Mouse (Mus musculus) lung, postnatal 0 days (tissue): ENCODE results near the gene Nup98. TPM values are rescaled to one million over a fixed set of nuclear protein-coding genes. Genes with fewer than 3 reads are reported as not detected.

Experiments used
- ATAC-seq: fragments of 200-750 bp; cut with Nextera tagmentation; 2 replicates; pipeline ENCODE4 v1.8.0; 2017; ENCODE audit warnings: moderate library complexity
- DNase-seq: peaks from one replicate; pipeline ENCODE4 v3.0.0-alpha.2; 2016; ENCODE audit warnings: low spot score
- H3K27ac ChIP-seq: fragments of 300-500 bp; sonication (generic); 2 replicates; pipeline ENCODE4 v1.5.1; 2014; ENCODE audit warnings: antibody characterized with exemption, mild to moderate bottlenecking, low read length, mixed read lengths
- H3K27me3 ChIP-seq: fragments of 300-500 bp; sonication (generic); replicated peaks from 2 replicates; pipeline ENCODE4 v1.6.1; 2014; ENCODE audit warnings: low read length, mixed read lengths; ENCODE audit not compliant: insufficient read depth
- H3K36me3 ChIP-seq: fragments of 300-500 bp; sonication (generic); 2 replicates; pipeline ENCODE4 v1.6.1; 2014; ENCODE audit warnings: low read length, mixed read lengths; ENCODE audit not compliant: insufficient read depth
- H3K4me1 ChIP-seq: fragments of 300-500 bp; sonication (generic); 2 replicates; pipeline ENCODE4 v1.6.1; 2014; ENCODE audit warnings: antibody characterized with exemption, low read depth, low read length, mixed read lengths; ENCODE audit not compliant: insufficient read depth
- H3K4me2 ChIP-seq: fragments of 300-500 bp; sonication (generic); replicated peaks from 2 replicates; pipeline ENCODE4 v1.6.1; 2014; ENCODE audit warnings: low read depth, mild to moderate bottlenecking, low read length, moderate library complexity, mixed read lengths
- H3K4me3 ChIP-seq: fragments of 300-500 bp; sonication (generic); 2 replicates; pipeline ENCODE4 v1.5.1; 2014; ENCODE audit warnings: low read depth, low read length
- H3K9ac ChIP-seq: fragments of 300-500 bp; sonication (generic); replicated peaks from 2 replicates; pipeline ENCODE4 v1.6.1; 2014; ENCODE audit warnings: low read depth, mild to moderate bottlenecking
- H3K9me3 ChIP-seq: fragments of 300-500 bp; sonication (generic); 2 replicates; pipeline ENCODE4 v1.6.1; 2016; ENCODE audit warnings: low read length, mixed read lengths
- CTCF ChIP-seq: IDR thresholded peaks from 2 replicates; pipeline ENCODE4 v1.5.1; 2016; ENCODE audit warnings: antibody characterized with exemption, mild to moderate bottlenecking
- EP300 ChIP-seq: IDR thresholded peaks from 2 replicates; pipeline ENCODE4 v1.6.1; 2016; ENCODE audit warnings: antibody characterized with exemption, mild to moderate bottlenecking, control low read depth
- WGBS: fragments of 180-500 bp; shearing (Covaris S2); extraction: QIAGEN DNeasy Blood & Tissue Kit; methylation state at CpG from one replicate; pipeline ENCODE4 v1.1.7; 2014; 5-methylcytosine and 5-hydroxymethylcytosine counted together
- polyA plus RNA-seq: library from polyadenylated mRNA; unstranded; fragments of >200 nt; fragmentation: Nextera tagmentation; extraction: Ambion mirVana; gene quantifications from 2 replicates; pipeline ENCODE4 v1.2.1, GENCODE M21; 2015

The Nup98 gene
- polyA plus RNA-seq, 1 experiment from 2014 or later = 15.5 TPM

- Histone ChIP-seq H3K36me3 (no peaks in the 10 kb centered on the region), H3K4me3 (peak overlapping the region; percentile 93), H3K9me3 (no peaks in the 10 kb centered on the region), H3K4me2 (peak overlapping the region; percentile 81), H3K4me1 (peaks cover 30% of the 10 kb centered on the region), H3K27ac (peak overlapping the region; percentile 99), H3K27me3 (no peaks in the 10 kb centered on the region), H3K9ac (peak overlapping the region; percentile 95)
- TF ChIP-seq CTCF (peak; percentile 87), EP300 (no peak; the same call in 1 of the 2 replicates)
- ATAC-seq = peak; percentile 89
- DNase-seq = peak; percentile 96
- WGBS = under 1% methylated on average over 31 of the region's 33 CpGs
Observed at GRCm38 (mm10) chr7:102250631-102251214, 40.7 kb upstream of the Nup98 start.

- H3K36me3 ChIP-seq = no peaks in the 10 kb centered on the region
- peak overlapping the region; percentile 95 for H3K9ac ChIP-seq
- WGBS = 1% methylated on average over 31 of the region's 49 CpGs
- H3K4me1 ChIP-seq = peaks cover 36% of the 10 kb centered on the region
- peak overlapping the region; percentile 99 for H3K27ac ChIP-seq
- TF ChIP-seq CTCF = no peak; the same call in 1 of the 2 replicates
- TF ChIP-seq EP300 = no peak
- H3K27me3 ChIP-seq = no peaks in the 10 kb centered on the region
- peak; percentile 92 for DNase-seq
- ATAC-seq = peak; percentile 81
- peak overlapping the region; percentile 93 for H3K4me3 ChIP-seq
- H3K4me2 ChIP-seq = peak overlapping the region; percentile 81
- no peaks in the 10 kb centered on the region for H3K9me3 ChIP-seq
Observed at GRCm38 (mm10) chr7:102249896-102250630, 40.1 kb upstream of the Nup98 start.

DNA sequence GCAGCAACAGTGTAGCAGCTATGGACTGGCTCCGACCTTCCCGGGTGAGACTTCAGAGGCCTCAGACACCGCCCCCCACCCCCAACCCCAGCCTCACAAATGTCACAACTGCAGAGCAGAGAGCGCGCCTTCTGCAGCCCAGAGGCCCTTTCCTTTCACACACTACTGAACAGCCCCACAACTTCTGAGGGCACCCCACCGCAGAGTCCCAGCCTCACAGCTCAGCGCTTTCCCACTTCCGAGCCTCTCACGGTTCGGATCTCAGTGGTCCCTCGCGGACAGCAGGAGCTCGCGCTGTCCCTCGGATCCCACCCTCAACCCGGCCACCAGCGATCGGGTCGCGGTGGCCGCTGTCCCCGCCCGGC lies 39.5 kb upstream of the Nup98 start:
- DNase-seq = peak; percentile 64
- ATAC-seq = peak; percentile 5
- H3K27me3 ChIP-seq = no peaks in the 10 kb centered on the region
- H3K4me2 ChIP-seq = peak overlapping the region; percentile 81
- H3K9me3 ChIP-seq = no peaks in the 10 kb centered on the region
- no peaks in the 10 kb centered on the region for H3K36me3 ChIP-seq
- peak overlapping the region; percentile 99 for H3K27ac ChIP-seq
- H3K9ac ChIP-seq = peak overlapping the region; percentile 95
- peak overlapping the region; percentile 93 for H3K4me3 ChIP-seq
- TF ChIP-seq CTCF (no peak), EP300 (no peak)
- under 1% methylated on average over 23 of the region's 23 CpGs for WGBS
- peaks cover 42% of the 10 kb centered on the region for H3K4me1 ChIP-seq

- Histone ChIP-seq H3K9ac (peak overlapping the region; percentile 95), H3K27me3 (no peaks in the 10 kb centered on the region), H3K4me3 (peak overlapping the region; percentile 93), H3K4me1 (peaks cover 49% of the 10 kb centered on the region), H3K9me3 (no peaks in the 10 kb centered on the region), H3K4me2 (peak overlapping the region; percentile 81), H3K27ac (peak overlapping the region; percentile 99), H3K36me3 (no peaks in the 10 kb centered on the region)
- WGBS = 7% methylated on average over 16 of the region's 16 CpGs
- TF ChIP-seq CTCF (no peak), EP300 (no peak)
- no peak for ATAC-seq
- DNase-seq = peak; percentile 35
Observed at GRCm38 (mm10) chr7:102248691-102249404, 38.9 kb upstream of the Nup98 start.

DNA sequence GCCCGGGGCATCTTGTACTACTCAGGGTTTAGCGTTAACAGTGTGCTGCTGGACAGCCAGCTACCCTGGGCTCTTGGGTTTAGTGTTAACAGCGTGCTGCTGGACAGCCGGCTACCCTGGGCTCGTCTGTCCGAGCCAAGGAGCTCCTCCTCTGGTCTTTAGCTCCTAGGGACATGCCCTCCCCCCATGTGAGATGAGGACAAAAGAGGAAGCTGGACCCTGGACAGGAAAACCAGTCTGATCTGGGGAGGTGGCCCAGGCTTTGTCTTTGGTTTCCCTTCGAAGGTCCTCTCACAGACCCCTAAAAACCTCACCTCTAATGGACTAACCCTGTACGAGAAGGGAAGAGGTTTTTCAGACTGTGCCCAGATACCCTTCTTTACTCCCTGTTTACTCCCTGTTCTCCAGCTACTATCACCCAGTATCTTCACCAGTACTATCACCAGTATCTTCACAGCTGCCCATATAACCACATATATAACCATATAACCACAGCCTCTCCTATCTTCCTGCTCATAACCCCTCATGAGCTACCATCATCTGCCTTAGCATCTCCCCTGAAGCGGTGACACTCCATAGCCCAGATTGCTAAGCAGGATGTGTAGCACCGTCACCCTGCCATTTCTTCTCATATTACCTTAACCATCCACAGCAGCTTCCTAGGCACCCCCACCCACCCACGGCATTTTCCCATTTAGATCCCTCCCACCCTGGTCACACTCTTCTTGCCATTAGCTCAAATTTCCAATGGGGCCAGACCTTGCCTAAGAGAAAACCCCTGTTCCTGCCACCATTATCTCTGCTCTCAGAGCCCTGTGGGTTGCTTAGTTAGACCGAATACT lies 37.2 kb upstream of the Nup98 start:
- Histone ChIP-seq H3K36me3 (no peaks in the 10 kb centered on the region), H3K9ac (0 out of 2 replicates have a peak overlapping the region, but pooled peaks have one; percentile 16), H3K27me3 (no peaks in the 10 kb centered on the region), H3K27ac (peak overlapping the region; percentile 76), H3K4me1 (peaks cover 55% of the 10 kb centered on the region), H3K4me2 (peak overlapping the region; percentile 81), H3K4me3 (peak overlapping the region; percentile 93; the same call in 1 of the 2 replicates), H3K9me3 (no peaks in the 10 kb centered on the region)
- TF ChIP-seq CTCF (no peak), EP300 (no peak)
- ATAC-seq = no peak
- WGBS = 40% methylated on average over 12 of the region's 12 CpGs
- peak; percentile 48 for DNase-seq
